Mouse (Mus musculus) hindbrain, embryonic 11.5 days (tissue): ENCODE measurements around the gene Gpr155. TPM values are rescaled to one million over a fixed set of nuclear protein-coding genes. Genes with fewer than 3 reads are reported as not detected.

Experiments
- ATAC-seq: fragments of 200-750 bp; cut with Nextera tagmentation; 2 replicates; pipeline ENCODE4 v1.8.0; 2017; ENCODE audit warnings: mild to moderate bottlenecking, moderate TSS enrichment, moderate library complexity; ENCODE audit not compliant: low FRiP score
- DNase-seq: peaks from one replicate; pipeline ENCODE4 v3.0.0-alpha.2; 2015; ENCODE audit warnings: low spot score
- H3K27ac ChIP-seq: fragments of 300-500 bp; sonication (generic); 2 replicates; pipeline ENCODE4 v1.5.1; 2014; ENCODE audit warnings: mild to moderate bottlenecking, low read depth, low read length
- H3K27me3 ChIP-seq: fragments of 300-500 bp; sonication (generic); 2 replicates; pipeline ENCODE4 v1.6.1; 2014; ENCODE audit warnings: mild to moderate bottlenecking, low read length, moderate library complexity, mixed read lengths; ENCODE audit not compliant: control insufficient read depth, insufficient read depth
- H3K36me3 ChIP-seq: fragments of 300-500 bp; sonication (generic); 2 replicates; pipeline ENCODE4 v1.6.1; 2014; ENCODE audit warnings: mild to moderate bottlenecking, low read length, moderate library complexity, mixed read lengths; ENCODE audit not compliant: control insufficient read depth, insufficient read depth
- H3K4me1 ChIP-seq: fragments of 300-500 bp; sonication (generic); replicated peaks from 2 replicates; pipeline ENCODE4 v1.6.1; 2014; ENCODE audit warnings: low read length, mixed read lengths; ENCODE audit not compliant: control insufficient read depth, insufficient read depth
- H3K4me2 ChIP-seq: fragments of 300-500 bp; sonication (generic); replicated peaks from 2 replicates; pipeline ENCODE4 v1.6.1; 2014; ENCODE audit warnings: mild to moderate bottlenecking, low read depth, low read length
- H3K4me3 ChIP-seq: fragments of 300-500 bp; sonication (generic); 2 replicates; pipeline ENCODE4 v1.5.1; 2014; ENCODE audit warnings: low read depth, low read length
- H3K9ac ChIP-seq: fragments of 300-500 bp; sonication (generic); 2 replicates; pipeline ENCODE4 v1.6.1; 2014; ENCODE audit warnings: low read depth, low read length
- H3K9me3 ChIP-seq: fragments of 300-500 bp; sonication (generic); 2 replicates; pipeline ENCODE4 v1.6.1; 2016; ENCODE audit warnings: low read length; ENCODE audit not compliant: control insufficient read depth
- WGBS: fragments of 180-500 bp; shearing (Covaris S2); extraction: QIAGEN DNeasy Blood & Tissue Kit; methylation state at CpG from one replicate; pipeline ENCODE4 v1.1.7; 2014; 5-methylcytosine and 5-hydroxymethylcytosine counted together
- polyA plus RNA-seq: library from polyadenylated mRNA; unstranded; fragments of >200 nt; fragmentation: Nextera tagmentation; extraction: Ambion mirVana; gene quantifications from 2 replicates; pipeline ENCODE4 v1.2.1, GENCODE M21; 2014

Gene Gpr155
- 5.2 and 6.7 TPM in 2 replicates for polyA plus RNA-seq

GRCm38 (mm10) chr2:73386356-73387046 is at the start of gene Gpr155:
Gene Gpr155 (minus strand): TSS chr2:73386572.
- H3K4me2 ChIP-seq = peak within 1 kb of the TSS; percentile 86
- H3K9ac ChIP-seq = peak within 1 kb of the TSS; percentile 43
- peak within 1 kb of the TSS; percentile 52 for H3K4me3 ChIP-seq
- H3K27ac ChIP-seq = 0 out of 2 replicates have a peak within 1 kb of the TSS, but pooled peaks have one; percentile 12
- H3K27me3 ChIP-seq = 0 out of 2 replicates have a peak, but pooled peaks cover 2% of the 10 kb centered on the region
- ATAC-seq (peak; percentile 99), DNase-seq (peak; percentile 99)
- H3K36me3 ChIP-seq = no peaks in the 10 kb centered on the region
- no peaks in the 10 kb centered on the region for H3K4me1 ChIP-seq
- no peaks in the 10 kb centered on the region for H3K9me3 ChIP-seq
- 1% methylated on average over 44 of the region's 44 CpGs for WGBS

GRCm38 (mm10) chr2:73435847-73436246 is 49.5 kb upstream of the Gpr155 start:
- 98% methylated on average over 2 of the region's 2 CpGs for WGBS
- no peak overlapping the region for H3K27ac ChIP-seq
- H3K4me3 ChIP-seq = no peak overlapping the region
- H3K27me3 ChIP-seq = no peaks in the 10 kb centered on the region
- H3K9ac ChIP-seq = no peak overlapping the region
- ATAC-seq (no peak), DNase-seq (no peak)
- H3K4me2 ChIP-seq = no peak overlapping the region
- H3K36me3 ChIP-seq = no peaks in the 10 kb centered on the region
- H3K9me3 ChIP-seq = no peaks in the 10 kb centered on the region
- no peaks in the 10 kb centered on the region for H3K4me1 ChIP-seq

GRCm38 (mm10) chr2:73431959-73432396 is 45.6 kb upstream of the Gpr155 start:
- Histone ChIP-seq H3K9me3 (no peaks in the 10 kb centered on the region), H3K27ac (peak overlapping the region; percentile 45; the same call in 1 of the 2 replicates), H3K27me3 (no peaks in the 10 kb centered on the region), H3K9ac (no peak overlapping the region), H3K4me1 (no peaks in the 10 kb centered on the region), H3K4me2 (no peak overlapping the region), H3K4me3 (no peak overlapping the region), H3K36me3 (no peaks in the 10 kb centered on the region)
- WGBS = 35% methylated on average over 14 of the region's 14 CpGs
- ATAC-seq (no peak), DNase-seq (peak; percentile 27)

GRCm38 (mm10) chr2:73428803-73429468 is 42.6 kb upstream of the Gpr155 start:
- Histone ChIP-seq H3K27ac (no peak overlapping the region), H3K4me2 (no peak overlapping the region), H3K27me3 (no peaks in the 10 kb centered on the region), H3K9me3 (no peaks in the 10 kb centered on the region), H3K36me3 (no peaks in the 10 kb centered on the region), H3K4me1 (no peaks in the 10 kb centered on the region), H3K4me3 (no peak overlapping the region), H3K9ac (no peak overlapping the region)
- DNase-seq (peak; percentile 19), ATAC-seq (no peak)
- 63% methylated on average over 21 of the region's 21 CpGs for WGBS

GRCm38 (mm10) chr2:73427293-73427692 is 40.9 kb upstream of the Gpr155 start:
- no peaks in the 10 kb centered on the region for H3K27me3 ChIP-seq
- DNase-seq = peak; percentile 49
- no peak for ATAC-seq
- H3K9ac ChIP-seq = no peak overlapping the region
- H3K27ac ChIP-seq = no peak overlapping the region
- no peak overlapping the region for H3K4me2 ChIP-seq
- no peaks in the 10 kb centered on the region for H3K4me1 ChIP-seq
- H3K9me3 ChIP-seq = no peaks in the 10 kb centered on the region
- no peak overlapping the region for H3K4me3 ChIP-seq
- no peaks in the 10 kb centered on the region for H3K36me3 ChIP-seq
- WGBS = 46% methylated on average over 1 of the region's 1 CpGs

- DNase-seq (no peak), ATAC-seq (no peak)
- Histone ChIP-seq H3K4me3 (no peak overlapping the region), H3K36me3 (no peaks in the 10 kb centered on the region), H3K27ac (no peak overlapping the region), H3K9me3 (no peaks in the 10 kb centered on the region), H3K4me2 (no peak overlapping the region), H3K27me3 (no peaks in the 10 kb centered on the region), H3K9ac (no peak overlapping the region), H3K4me1 (no peaks in the 10 kb centered on the region)
- WGBS = 80% methylated on average over 14 of the region's 14 CpGs
Measured at GRCm38 (mm10) chr2:73425822-73426221, 39.5 kb upstream of the Gpr155 start.

GRCm38 (mm10) chr2:73419730-73420129 is 33.4 kb upstream of the Gpr155 start:
- WGBS = 51% methylated on average over 7 of the region's 7 CpGs
- Histone ChIP-seq H3K4me1 (no peaks in the 10 kb centered on the region), H3K4me3 (no peak overlapping the region), H3K4me2 (no peak overlapping the region), H3K9ac (no peak overlapping the region), H3K27ac (no peak overlapping the region), H3K36me3 (no peaks in the 10 kb centered on the region), H3K9me3 (no peaks in the 10 kb centered on the region), H3K27me3 (no peaks in the 10 kb centered on the region)
- ATAC-seq (no peak), DNase-seq (no peak)

- Histone ChIP-seq H3K27me3 (no peaks in the 10 kb centered on the region), H3K4me1 (no peaks in the 10 kb centered on the region), H3K27ac (no peak overlapping the region), H3K9ac (no peak overlapping the region), H3K4me3 (no peak overlapping the region), H3K9me3 (no peaks in the 10 kb centered on the region), H3K4me2 (no peak overlapping the region), H3K36me3 (no peaks in the 10 kb centered on the region)
- DNase-seq (peak; percentile 14), ATAC-seq (no peak)
- 35% methylated on average over 4 of the region's 4 CpGs for WGBS
Measured at GRCm38 (mm10) chr2:73419285-73419684, 32.9 kb upstream of the Gpr155 start.

GRCm38 (mm10) chr2:73415892-73416291 is 29.5 kb upstream of the Gpr155 start:
- Histone ChIP-seq H3K27ac (no peak overlapping the region), H3K9ac (no peak overlapping the region), H3K27me3 (no peaks in the 10 kb centered on the region), H3K4me3 (no peak overlapping the region), H3K4me2 (no peak overlapping the region), H3K9me3 (no peaks in the 10 kb centered on the region), H3K4me1 (no peaks in the 10 kb centered on the region), H3K36me3 (no peaks in the 10 kb centered on the region)
- 59% methylated on average over 5 of the region's 5 CpGs for WGBS
- ATAC-seq (no peak), DNase-seq (no peak)
